Mouse (Mus musculus) cerebellum, adult 18-20 months (tissue): ENCODE results near the gene Vps29.

Experiments used
- DNase-seq, 2 experiments: peaks; one replicate each; pipeline ENCODE4 v3.0.0; 2021

The Vps29 gene

GRCm38 (mm10) chr5:122336554-122337294 lies 17.4 kb upstream of the Vps29 start:
- DNase-seq = no peak

- DNase-seq = no peak
Observed at GRCm38 (mm10) chr5:122342874-122343273, 11.3 kb upstream of the Vps29 start.

- DNase-seq = no peak
Observed at GRCm38 (mm10) chr5:122343768-122344167, 10.4 kb upstream of the Vps29 start.

GRCm38 (mm10) chr5:122344260-122344659 lies 9.9 kb upstream of the Vps29 start:
- DNase-seq = peak; percentile 75 to 89

GRCm38 (mm10) chr5:122345777-122346176 lies 8.4 kb upstream of the Vps29 start:
- DNase-seq = no peak

- no peak for DNase-seq
Observed at GRCm38 (mm10) chr5:122354492-122355067, 411 bp downstream of the Vps29 start.

GRCm38 (mm10) chr5:122371591-122372191 lies 17.5 kb downstream of the Vps29 start, which contains the start of gene Gpn3:
Gene Gpn3 (plus strand): TSS chr5:122371876.
- peak in 1 of 2 experiments; percentile 42 for DNase-seq

GRCm38 (mm10) chr5:122372192-122372769 lies 18.1 kb downstream of the Vps29 start, which contains the start of gene Fam216a:
Gene Fam216a (minus strand): TSS chr5:122372364.
- DNase-seq = peak; percentile 99 to 100

- DNase-seq = no peak
Observed at GRCm38 (mm10) chr5:122372878-122373277, 18.7 kb downstream of the Vps29 start.

GRCm38 (mm10) chr5:122377101-122377833 lies 23.1 kb downstream of the Vps29 start:
- DNase-seq = no peak

- no peak for DNase-seq
Observed at GRCm38 (mm10) chr5:122378171-122378570, 24.0 kb downstream of the Vps29 start.

- DNase-seq = peak; percentile 79 to 82
Observed at GRCm38 (mm10) chr5:122379374-122380155, 25.4 kb downstream of the Vps29 start.

- no peak for DNase-seq
Observed at GRCm38 (mm10) chr5:122390006-122390405, 35.8 kb downstream of the Vps29 start.

GRCm38 (mm10) chr5:122390671-122391070 lies 36.5 kb downstream of the Vps29 start:
- no peak for DNase-seq

GRCm38 (mm10) chr5:122391178-122391785 lies 37.1 kb downstream of the Vps29 start:
- DNase-seq = no peak

- peak; percentile 88 to 96 for DNase-seq
Observed at GRCm38 (mm10) chr5:122391786-122392180, 37.6 kb downstream of the Vps29 start, which contains the start of gene Arpc3. Gene Arpc3 (plus strand): TSS chr5:122391878.

GRCm38 (mm10) chr5:122392227-122393004 lies 38.2 kb downstream of the Vps29 start:
- DNase-seq = peak in 1 of 2 experiments; percentile 28

GRCm38 (mm10) chr5:122393887-122394286 lies 39.7 kb downstream of the Vps29 start:
- peak; percentile 67 to 74 for DNase-seq

GRCm38 (mm10) chr5:122396791-122397190 lies 42.6 kb downstream of the Vps29 start:
- DNase-seq = no peak

- DNase-seq = no peak
Observed at GRCm38 (mm10) chr5:122397495-122397894, 43.3 kb downstream of the Vps29 start.

- DNase-seq = no peak
Observed at GRCm38 (mm10) chr5:122399871-122400270, 45.7 kb downstream of the Vps29 start.
